Mouse (Mus musculus): ENCODE measurements around the gene Nfatc2. TPM values are rescaled to one million over a fixed set of nuclear protein-coding genes. Genes with fewer than 3 reads are reported as not detected.

The Nfatc2 gene
- 49.4 and 61.9 TPM in 2 replicates for polyA plus RNA-seq (2012; ENCODE audit: insufficient read depth, insufficient read length, missing spikeins)

DNA sequence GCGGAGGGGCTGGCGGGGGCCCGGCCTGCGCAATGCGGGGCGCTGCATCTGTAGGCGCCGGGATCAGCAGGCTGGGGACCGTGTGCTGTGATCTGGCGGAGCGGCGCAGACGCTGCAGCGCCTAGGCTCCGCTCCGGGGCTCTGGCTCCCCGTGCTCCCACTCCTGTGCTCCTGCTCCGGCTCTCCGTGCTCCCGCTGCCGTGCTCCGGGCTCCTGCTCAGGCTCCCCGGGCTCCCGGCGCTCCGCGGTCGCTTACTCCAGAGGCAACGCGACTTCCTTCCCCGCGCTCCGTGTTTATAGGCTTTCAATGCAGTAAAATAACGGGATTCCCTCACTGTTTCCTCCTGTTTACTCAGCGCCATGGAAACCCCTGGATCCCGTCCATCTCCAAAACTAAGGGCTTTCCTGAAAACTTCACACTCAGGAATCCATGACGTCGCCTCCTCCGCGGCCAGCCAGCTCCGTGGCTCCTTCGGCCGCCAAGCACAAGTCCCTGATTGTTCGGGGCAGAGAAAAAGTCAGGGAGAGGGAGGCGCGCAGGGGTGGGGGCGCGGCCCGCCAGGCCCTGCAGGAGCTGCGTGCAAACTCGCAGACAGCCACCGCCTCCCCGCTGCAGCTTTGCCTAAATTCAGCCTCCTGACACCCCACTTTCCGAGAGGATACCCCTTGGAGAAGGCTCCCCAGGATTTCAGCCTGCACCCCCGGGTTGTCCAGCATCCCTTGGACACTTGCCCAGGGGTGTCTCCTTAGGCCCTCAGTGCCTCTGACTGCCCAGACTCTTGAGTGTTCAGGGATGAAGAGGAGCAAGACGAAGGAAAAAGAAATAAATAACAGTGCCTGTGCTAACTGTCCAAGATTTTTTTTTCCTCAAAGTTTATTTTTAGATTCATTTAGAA is at the start of gene Nfatc2:
Gene Nfatc2 (minus strand): TSS at position 167 of the 896 bp plus-strand sequence.
- H3K4me3 ChIP-seq (ENCODE audit: insufficient read depth, low read length): peak within 1 kb of the TSS; percentile 11
- no peak within 1 kb of the TSS for H3K27ac ChIP-seq (ENCODE audit: insufficient read depth, low read depth, low read length)
- TF ChIP-seq POLR2A (IDR thresholded peaks at IDR 0.05; ENCODE audit: borderline replicate concordance, low read depth, low read length): no peak
- TF ChIP-seq CTCF (IDR thresholded peaks at IDR 0.05; ENCODE audit: low read depth, low read length): no peak
- H3K4me1 ChIP-seq (ENCODE audit: control insufficient read depth, insufficient read depth, low read length): no peaks in the 10 kb centered on the region

DNA sequence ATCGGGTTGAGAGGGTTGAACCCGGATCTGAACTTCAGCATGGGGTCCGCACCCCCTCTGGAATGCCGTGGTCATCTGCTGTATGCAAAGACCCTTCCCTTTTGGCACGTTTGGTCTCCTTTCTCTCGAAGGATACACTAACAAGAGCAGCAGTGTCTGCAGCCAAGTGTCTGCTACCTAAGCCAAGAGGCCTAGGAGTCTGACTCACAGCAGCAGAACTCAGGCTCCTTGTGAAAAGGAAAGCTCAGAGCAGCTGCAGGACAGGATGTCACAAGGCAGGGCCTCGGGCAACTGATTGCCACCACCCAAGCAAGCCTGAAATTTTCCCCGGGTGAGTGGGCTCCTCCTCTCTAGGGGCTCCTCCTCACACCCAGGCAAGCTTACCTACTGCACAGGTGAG is 46.7 kb upstream of the Nfatc2 start:
- H3K4me3 ChIP-seq (ENCODE audit: insufficient read depth, low read length): no peak overlapping the region
- no peak overlapping the region for H3K27ac ChIP-seq (ENCODE audit: insufficient read depth, low read depth, low read length)
- no peaks in the 10 kb centered on the region for H3K4me1 ChIP-seq (ENCODE audit: control insufficient read depth, insufficient read depth, low read length)
- TF ChIP-seq CTCF (IDR thresholded peaks at IDR 0.05; ENCODE audit: low read depth, low read length) (no peak), POLR2A (IDR thresholded peaks at IDR 0.05; ENCODE audit: borderline replicate concordance, low read depth, low read length) (no peak)

DNA sequence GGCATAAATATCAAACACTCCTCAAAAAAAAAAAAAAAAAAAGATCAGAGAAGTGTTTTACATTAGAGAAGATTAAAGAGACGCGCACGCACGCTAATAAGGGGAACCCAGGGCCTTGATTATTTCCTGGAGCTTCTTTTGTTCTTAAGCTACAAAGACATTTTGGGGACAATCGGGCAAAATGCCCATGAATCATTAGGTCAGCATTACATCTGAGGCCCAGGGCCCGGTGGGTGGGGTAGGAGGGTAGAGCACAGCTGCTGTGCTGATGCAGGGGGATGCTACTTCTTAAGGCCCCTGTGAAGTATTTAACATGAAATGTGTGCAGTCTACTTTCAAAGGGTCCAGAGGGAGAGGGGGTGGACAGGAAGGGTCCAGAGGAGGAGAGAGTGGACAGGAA is 43.4 kb upstream of the Nfatc2 start:
- no peak for TF ChIP-seq POLR2A (IDR thresholded peaks at IDR 0.05; ENCODE audit: borderline replicate concordance, low read depth, low read length)
- no peak for TF ChIP-seq CTCF (IDR thresholded peaks at IDR 0.05; ENCODE audit: low read depth, low read length)
- Histone ChIP-seq H3K4me3 (ENCODE audit: insufficient read depth, low read length) (no peak overlapping the region), H3K27ac (ENCODE audit: insufficient read depth, low read depth, low read length) (no peak overlapping the region), H3K4me1 (ENCODE audit: control insufficient read depth, insufficient read depth, low read length) (no peaks in the 10 kb centered on the region)

DNA sequence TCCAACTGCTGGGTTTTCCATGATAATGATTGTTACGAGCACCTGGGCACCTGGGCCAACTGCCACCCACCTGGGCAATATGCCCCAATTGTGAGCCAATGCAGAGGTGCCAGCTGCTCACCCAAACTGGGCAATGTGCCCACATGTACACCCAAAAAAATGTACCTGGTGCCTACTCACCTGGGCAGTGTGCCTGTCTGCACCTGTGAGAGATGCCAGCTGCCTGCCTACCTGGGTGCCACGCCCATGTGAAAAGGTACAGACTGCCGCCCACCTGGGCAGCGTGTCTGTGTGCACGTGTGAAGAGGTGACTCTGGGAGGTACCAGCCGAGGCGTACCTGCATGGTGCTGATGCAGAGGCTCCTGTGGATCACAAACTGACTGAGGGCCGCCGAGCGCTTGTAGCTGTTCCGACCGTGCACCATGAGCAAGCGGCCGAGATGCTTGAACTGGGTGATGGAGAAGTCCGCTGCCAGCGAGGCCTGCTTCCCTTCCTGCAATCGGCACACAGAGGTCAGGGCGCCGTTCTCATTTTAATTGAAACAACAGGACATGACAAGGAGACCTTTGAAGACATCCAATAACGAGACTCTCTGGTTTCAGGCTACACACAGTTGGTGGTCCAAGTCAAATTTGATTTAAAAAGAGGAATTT is 42.2 kb upstream of the Nfatc2 start:
- Histone ChIP-seq H3K4me3 (ENCODE audit: insufficient read depth, low read length) (no peak overlapping the region), H3K27ac (ENCODE audit: insufficient read depth, low read depth, low read length) (no peak overlapping the region), H3K4me1 (ENCODE audit: control insufficient read depth, insufficient read depth, low read length) (no peaks in the 10 kb centered on the region)
- no peak for TF ChIP-seq POLR2A (IDR thresholded peaks at IDR 0.05; ENCODE audit: borderline replicate concordance, low read depth, low read length)

DNA sequence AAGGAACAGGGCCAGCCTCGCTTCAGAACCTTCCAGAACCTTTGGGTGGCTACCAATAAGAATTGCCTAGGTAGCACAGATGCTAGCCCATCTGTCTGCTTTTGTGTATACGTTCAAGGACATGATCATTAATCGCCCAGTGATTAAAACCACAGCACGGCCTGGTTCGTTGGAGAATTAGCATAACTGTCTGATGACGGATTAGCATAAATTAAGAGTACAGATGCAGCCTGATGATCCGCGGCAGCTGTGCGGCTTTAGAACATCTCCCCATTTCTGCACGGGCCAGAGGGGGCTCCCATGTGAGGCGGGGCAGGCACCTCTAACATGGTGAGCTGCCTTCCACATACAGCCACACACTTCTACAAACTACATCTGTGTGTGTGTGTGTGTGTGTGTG is 40.7 kb upstream of the Nfatc2 start:
- TF ChIP-seq POLR2A (IDR thresholded peaks at IDR 0.05; ENCODE audit: borderline replicate concordance, low read depth, low read length) (no peak), CTCF (IDR thresholded peaks at IDR 0.05; ENCODE audit: low read depth, low read length) (no peak)
- Histone ChIP-seq H3K4me3 (ENCODE audit: insufficient read depth, low read length) (no peak overlapping the region), H3K4me1 (ENCODE audit: control insufficient read depth, insufficient read depth, low read length) (no peaks in the 10 kb centered on the region), H3K27ac (ENCODE audit: insufficient read depth, low read depth, low read length) (no peak overlapping the region)

DNA sequence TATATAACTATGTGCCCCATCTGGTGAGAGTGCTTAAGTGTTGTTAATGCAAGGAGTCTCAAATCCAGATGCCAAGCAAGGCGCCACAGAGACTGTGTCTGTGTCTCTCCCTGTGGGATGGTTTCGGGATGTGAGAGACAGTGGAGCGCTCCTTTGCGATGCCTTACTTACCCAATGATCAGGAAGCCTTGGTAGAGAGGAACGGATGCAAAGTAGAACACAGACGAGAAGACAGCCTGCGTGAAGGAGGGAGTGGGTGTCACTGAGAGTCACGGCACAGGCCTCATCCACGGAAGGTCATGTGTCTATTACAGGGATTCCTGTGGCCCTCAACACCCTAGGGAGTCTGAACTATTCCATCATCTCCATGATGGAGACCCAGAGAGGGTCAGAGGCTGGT is 39.0 kb upstream of the Nfatc2 start:
- TF ChIP-seq POLR2A (IDR thresholded peaks at IDR 0.05; ENCODE audit: borderline replicate concordance, low read depth, low read length) (no peak), CTCF (IDR thresholded peaks at IDR 0.05; ENCODE audit: low read depth, low read length) (no peak)
- Histone ChIP-seq H3K4me3 (ENCODE audit: insufficient read depth, low read length) (no peak overlapping the region), H3K27ac (ENCODE audit: insufficient read depth, low read depth, low read length) (no peak overlapping the region), H3K4me1 (ENCODE audit: control insufficient read depth, insufficient read depth, low read length) (no peaks in the 10 kb centered on the region)

DNA sequence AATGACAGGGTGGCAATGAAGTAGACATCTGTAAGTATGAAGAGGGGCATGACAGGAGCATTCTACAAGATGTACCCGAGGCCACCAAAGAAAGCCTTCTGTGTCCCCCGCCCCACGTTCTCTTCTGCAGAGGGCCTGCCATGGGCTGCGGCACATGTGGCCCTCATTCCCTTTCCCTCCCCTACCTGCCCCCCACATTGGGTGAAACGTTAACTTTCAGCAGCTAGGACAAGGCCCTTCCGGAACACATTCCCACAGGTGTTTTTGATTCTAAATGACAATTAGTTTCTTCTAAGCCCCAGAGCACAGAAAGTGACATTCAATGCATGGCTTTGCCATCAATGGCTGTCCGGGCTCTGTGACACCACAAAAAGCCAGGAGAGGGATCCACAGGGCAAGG is 33.4 kb upstream of the Nfatc2 start:
- Histone ChIP-seq H3K4me1 (ENCODE audit: control insufficient read depth, insufficient read depth, low read length) (no peaks in the 10 kb centered on the region), H3K27ac (ENCODE audit: insufficient read depth, low read depth, low read length) (no peak overlapping the region), H3K4me3 (ENCODE audit: insufficient read depth, low read length) (no peak overlapping the region)
- TF ChIP-seq CTCF (IDR thresholded peaks at IDR 0.05; ENCODE audit: low read depth, low read length): no peak
- TF ChIP-seq POLR2A (IDR thresholded peaks at IDR 0.05; ENCODE audit: borderline replicate concordance, low read depth, low read length): no peak

DNA sequence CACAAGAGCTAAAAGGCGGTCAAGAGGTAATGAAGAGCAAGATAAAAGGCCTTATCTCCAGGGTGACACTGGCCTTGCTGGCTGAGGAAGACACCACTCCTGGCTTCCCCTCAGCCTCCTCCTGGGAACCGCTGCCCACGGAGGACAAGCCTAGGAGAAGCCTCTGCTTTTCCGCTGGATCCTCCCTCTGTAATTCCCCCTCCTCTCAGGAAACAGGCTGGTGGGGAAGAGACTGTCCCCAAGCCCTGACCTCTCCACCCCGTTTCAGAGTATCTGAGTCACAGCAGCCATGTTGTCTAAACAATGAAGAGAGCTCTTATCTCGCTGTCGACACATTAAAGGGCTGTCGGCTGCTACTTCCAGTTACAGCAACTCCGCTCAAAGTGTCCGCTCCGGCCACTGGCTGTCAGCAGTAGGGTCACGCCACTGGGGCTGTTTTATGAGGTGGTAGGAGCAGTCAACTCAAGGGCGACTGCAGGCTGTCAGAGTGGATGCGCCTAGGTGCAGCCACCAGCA is 31.9 kb upstream of the Nfatc2 start:
- no peaks in the 10 kb centered on the region for H3K4me1 ChIP-seq (ENCODE audit: control insufficient read depth, insufficient read depth, low read length)
- TF ChIP-seq CTCF (IDR thresholded peaks at IDR 0.05; ENCODE audit: low read depth, low read length) (no peak), POLR2A (IDR thresholded peaks at IDR 0.05; ENCODE audit: borderline replicate concordance, low read depth, low read length) (no peak)
- no peak overlapping the region for H3K4me3 ChIP-seq (ENCODE audit: insufficient read depth, low read length)
- H3K27ac ChIP-seq (ENCODE audit: insufficient read depth, low read depth, low read length): no peak overlapping the region

DNA sequence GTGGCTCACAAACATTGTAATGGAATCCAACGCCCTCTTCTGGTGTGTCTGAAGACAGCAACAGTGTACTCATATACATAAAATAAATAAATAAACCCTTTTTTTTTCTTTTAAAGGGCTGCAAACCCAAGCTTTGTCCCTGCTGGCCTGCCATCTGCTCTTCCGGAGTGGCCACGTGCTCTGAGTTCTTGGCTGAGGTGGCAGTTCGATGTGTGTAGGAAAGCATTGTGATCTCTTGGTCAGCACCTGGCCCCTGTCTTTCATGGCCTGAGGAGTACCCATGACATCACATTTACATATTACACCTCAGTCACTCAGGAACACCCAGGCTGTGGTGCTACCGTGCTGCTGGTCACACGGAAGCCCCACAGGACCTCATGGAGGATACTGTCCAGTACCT is 31.1 kb upstream of the Nfatc2 start:
- H3K4me1 ChIP-seq (ENCODE audit: control insufficient read depth, insufficient read depth, low read length): no peaks in the 10 kb centered on the region
- no peak for TF ChIP-seq CTCF (IDR thresholded peaks at IDR 0.05; ENCODE audit: low read depth, low read length)
- TF ChIP-seq POLR2A (IDR thresholded peaks at IDR 0.05; ENCODE audit: borderline replicate concordance, low read depth, low read length): no peak
- no peak overlapping the region for H3K4me3 ChIP-seq (ENCODE audit: insufficient read depth, low read length)
- no peak overlapping the region for H3K27ac ChIP-seq (ENCODE audit: insufficient read depth, low read depth, low read length)

DNA sequence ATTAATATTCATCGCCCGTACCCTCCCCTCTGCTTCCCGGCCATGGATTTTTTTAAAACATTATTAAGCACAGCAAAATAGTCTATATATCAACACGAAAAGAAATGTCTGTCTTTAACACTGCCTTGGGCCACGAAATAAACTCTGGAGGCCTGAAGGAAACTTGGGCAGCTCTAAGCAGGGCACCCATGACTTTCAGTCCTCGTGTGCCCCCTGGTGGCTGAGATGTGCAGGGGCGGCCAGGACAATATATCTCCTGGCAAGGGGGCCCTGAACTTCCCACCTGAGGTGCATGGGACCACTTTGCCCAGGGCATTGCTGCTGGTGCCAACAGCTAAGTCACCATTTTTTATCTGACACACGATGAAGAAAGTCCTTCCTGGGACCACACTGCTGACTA is 27.3 kb upstream of the Nfatc2 start:
- Histone ChIP-seq H3K27ac (ENCODE audit: insufficient read depth, low read depth, low read length) (no peak overlapping the region), H3K4me1 (ENCODE audit: control insufficient read depth, insufficient read depth, low read length) (peaks cover 7% of the 10 kb centered on the region), H3K4me3 (ENCODE audit: insufficient read depth, low read length) (no peak overlapping the region)
- TF ChIP-seq POLR2A (IDR thresholded peaks at IDR 0.05; ENCODE audit: borderline replicate concordance, low read depth, low read length): no peak
- TF ChIP-seq CTCF (IDR thresholded peaks at IDR 0.05; ENCODE audit: low read depth, low read length): peak; percentile 88
